Mouse (Mus musculus): ENCODE data around the gene Iah1.
A peak's percentile ranks its signal among the peaks of the same experiment; 100 is the strongest.

Iah1 gene

DNA sequence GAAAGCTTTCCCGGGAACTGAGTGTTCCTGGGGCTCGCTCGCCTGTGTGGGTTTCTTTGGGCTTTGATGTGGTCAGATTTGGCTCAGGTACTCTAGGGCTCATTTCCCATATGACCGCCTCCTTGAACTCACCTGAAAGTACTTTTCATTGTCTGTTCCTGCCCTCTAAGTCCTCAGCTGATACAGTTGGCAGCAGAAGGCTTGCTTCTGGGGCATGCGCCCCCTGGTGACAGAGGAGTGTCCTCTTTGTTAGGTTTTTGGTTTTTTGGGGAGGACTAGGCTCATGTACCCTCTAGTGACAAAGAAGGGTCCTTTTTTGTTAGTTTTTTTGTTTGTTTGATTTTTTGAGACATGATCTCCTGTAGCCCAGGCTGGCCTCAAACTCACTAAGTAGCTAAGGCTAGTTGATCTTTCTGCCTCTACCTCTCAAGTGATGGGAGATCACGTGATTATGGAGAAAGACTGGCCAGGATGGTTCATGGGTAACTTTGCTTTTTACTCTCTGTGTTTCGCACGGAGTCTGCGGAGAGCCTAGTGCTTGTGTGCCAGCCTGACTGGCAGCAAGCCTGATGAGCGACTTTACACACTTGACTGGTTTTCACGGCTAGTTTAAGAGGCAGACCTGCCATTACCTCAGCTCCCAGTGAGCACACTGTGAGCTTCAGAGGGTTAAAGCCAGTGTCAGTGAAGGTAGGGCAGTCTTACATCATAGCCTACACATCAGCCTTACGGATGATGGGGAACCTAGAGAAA is 2.1 kb downstream of the Iah1 start:
- peak; percentile 26 to 57 for DNase-seq (ENCODE audit: low spot score in 2 of 2)

DNA sequence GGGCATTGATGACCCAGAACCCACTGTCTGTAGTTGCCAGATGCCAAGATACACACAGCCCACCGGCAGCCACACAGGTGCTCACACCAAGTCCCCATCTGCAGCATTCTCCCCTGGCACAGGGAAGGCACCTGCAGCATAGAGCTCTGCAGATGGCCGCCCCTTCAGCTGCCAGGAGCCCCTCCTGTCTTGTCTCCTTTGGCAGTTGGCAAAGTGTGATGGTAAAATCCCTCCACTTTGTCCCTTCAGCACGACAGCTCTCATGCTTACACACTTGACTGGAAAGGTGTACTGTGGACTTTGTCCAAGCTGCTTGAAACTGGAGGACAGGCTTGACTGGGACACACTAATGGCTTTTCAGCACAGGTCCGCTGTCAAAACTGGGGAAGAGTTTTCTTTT is 4.1 kb downstream of the Iah1 start:
- no peak for DNase-seq (ENCODE audit: low spot score in 2 of 2)

DNA sequence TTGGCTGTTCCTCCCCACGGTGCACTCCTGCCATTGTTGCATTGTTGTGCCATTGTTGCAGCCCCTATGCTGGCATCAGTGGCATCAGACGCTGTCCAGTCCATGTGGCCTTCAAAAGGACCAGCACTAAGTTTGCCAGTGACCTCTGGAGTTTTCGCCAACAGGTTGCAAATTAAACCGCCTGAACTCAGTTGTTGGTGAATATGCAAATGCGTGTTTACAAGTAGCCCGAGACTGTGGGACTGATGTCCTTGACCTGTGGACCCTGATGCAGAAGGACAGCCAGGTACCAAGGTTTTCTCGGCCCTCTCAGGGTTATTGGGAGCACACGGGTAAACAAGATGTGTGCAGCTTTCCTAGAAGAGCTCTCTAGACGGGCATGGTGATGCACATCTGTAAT is 5.0 kb downstream of the Iah1 start:
- DNase-seq (ENCODE audit: low spot score in 2 of 2) = no peak

DNA sequence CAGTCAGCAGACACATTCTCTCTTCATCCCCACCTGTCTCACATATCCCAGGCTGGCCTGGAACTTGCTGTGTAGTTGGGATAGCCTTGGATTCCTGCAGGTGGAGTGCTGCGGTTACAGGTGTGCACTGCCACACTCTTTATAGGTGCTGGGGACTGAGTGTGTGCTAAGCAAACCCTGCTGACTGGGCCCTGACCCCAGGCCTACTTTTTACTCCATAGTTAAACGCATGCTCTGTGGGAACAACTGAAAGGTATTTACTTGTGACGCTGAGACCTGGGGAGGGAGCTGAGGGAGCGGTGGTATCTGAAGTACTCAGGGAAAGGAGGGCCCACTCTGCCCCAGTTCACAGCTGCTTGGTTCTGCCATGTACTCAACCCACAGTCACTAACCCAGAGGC is 6.1 kb downstream of the Iah1 start:
- no peak for DNase-seq (ENCODE audit: low spot score in 2 of 2)

DNA sequence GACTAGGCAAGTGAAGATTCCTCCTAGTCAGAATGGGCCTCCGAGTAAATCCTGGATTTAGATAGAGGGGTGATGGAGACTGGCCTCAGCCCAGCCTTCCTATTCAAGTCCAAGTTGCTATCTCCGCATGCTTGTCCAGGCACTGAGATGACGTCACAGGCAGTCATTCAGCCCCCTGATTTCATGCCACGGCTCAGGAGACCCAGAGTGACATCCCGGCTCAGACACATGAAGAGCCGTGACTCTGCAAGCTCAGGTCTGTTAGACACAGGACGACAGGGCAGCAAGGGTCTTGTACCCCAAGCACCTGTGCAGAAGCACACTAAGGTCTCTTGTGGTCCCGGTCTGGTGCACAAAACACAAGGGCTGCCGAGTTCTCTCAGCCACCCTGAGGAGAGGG is 6.7 kb downstream of the Iah1 start:
- DNase-seq (ENCODE audit: low spot score in 2 of 2) = no peak

DNA sequence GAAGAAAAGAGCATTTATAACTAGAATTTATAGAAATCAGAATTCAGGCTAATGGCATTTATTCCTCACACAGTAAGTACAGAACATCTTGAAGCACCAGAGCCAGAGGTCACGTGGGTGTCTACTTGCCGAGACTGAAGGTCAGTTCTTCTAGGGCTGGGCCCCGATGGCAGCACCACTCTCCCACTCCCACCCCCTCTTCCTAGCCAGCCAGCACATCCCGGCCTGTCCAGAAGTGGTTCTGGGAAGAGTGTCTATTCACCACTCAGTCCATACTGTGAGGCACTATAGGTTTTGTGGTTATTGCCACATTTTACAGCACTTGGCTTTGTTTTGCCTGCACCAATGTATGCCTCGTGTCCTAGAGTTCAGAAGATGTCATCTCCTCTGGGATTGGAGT is 7.9 kb downstream of the Iah1 start:
- DNase-seq (ENCODE audit: low spot score in 2 of 2) = no peak

DNA sequence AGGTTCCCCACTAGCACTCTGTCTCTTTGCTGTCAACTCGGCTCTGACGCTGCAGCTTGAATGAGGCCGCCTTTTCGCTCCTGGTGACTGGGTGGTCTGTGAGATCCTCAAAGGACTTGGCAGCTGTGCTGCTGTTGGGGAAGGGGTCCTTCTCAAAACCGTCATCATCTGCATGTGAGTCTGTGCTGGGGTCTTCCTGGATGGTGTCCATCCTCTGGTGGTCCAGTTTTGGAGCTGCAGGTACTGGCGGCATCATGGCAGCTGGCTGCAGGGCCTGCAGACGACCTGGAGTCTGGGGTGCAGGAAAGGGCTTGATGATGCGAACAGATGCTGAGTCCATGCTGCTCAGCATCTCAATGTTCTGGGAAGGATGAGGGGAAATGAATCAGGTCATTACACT is 9.1 kb downstream of the Iah1 start:
- no peak for DNase-seq (ENCODE audit: low spot score in 2 of 2)

DNA sequence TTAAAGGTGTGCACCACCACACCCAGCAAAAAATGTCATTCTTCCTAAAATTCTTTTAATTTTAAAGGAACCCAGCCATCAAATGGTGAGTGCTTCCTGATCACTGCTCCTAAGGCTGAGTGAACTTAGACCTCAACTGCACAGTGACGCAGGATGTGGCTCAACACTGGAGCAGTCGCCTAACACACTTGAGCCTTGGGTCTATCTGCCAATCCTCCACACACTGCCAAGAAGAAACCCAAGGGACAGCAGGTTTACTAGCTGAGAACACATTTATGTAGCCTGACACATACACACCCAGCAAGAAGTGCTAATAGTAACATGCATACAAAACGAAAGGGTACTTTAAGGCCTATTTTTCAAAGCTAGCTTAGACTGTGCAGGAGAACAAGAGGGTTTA is 10.1 kb downstream of the Iah1 start:
- no peak for DNase-seq (ENCODE audit: low spot score in 2 of 2)

DNA sequence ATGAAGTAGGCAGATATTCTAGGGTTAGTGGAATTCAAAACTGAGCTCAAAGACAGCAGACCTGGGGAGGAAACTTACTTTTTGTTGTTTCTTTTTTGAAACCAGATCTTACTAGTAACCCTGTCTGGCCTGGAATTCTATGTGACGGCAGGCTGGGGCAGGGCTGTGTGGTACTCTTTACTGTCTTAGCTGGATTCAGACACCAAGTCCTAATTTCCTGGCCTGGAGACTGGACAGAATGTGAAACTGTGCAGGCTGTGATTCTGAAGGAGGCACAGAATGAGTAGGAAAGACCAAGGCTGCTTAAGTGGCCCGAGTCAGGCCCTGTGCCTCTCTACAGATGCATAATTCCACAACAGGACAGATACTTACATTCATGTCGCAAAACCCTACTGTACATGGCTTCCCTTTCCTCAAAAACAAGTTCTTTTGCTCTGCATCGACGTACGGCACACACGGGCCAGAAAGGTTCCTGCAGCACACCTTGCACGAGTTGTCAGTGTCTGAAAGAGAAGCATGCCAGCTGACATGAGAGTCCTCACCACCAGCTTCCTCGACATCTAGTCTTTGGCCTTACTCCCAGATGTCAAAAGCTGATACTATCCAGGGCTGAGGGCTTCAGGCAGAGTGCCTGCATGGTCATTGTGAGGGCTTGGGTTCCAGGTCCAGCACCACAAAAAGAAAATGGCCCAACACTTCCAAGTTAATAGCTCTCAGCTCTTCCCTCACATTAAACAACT is 13.6 kb downstream of the Iah1 start:
- no peak for DNase-seq (ENCODE audit: low spot score in 2 of 2)

DNA sequence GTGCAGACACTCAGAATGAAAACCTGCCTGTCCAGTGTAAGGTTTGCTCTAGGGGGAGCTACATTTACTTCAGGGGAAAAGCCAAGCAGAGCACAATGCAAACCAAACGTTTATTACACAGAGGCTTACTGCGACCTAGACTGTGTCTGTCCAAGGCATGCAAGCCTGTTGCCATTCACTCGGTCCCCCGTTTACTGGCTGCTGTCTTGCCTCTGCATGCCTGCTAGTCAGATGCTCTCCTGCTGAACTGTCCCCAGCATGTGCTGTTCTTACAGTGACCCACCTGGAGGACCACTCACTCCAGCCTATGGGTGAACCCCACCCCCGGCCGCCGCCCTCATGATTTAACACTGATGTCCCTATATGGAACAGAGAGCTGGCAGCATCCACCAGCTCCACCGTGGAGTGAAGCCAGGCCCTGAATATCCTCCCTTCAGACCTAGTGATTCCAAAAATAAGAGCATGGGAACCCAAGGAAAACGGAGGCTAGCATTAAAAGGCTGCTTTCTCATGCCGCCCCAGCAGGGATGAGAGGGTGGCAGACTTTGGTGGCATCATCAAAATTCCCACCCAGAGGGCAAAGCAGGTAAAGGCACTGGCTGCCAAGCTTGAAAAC is 14.9 kb downstream of the Iah1 start:
- peak in 1 of 2 experiments; percentile 40 for DNase-seq (ENCODE audit: low spot score in 2 of 2)

DNA sequence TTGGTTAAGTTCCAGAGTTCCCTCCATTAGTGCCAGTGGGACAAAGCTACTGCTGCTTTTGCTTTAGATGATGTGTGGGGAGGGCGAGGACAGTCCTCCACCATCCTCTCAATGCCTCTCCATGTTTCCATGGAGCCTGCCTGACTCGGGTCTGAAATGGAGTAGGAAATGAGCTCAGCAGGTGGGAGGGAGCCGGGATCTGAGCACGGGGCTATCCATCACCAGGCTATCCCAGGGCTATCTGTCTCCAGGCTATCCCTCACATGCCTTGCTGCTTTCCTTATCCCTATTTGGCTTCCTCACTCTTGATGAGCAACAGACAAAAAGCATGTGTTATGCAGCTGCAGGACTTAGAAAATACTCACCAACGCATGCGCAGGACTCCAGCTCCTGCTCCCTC is 15.5 kb downstream of the Iah1 start:
- no peak for DNase-seq (ENCODE audit: low spot score in 2 of 2)

DNA sequence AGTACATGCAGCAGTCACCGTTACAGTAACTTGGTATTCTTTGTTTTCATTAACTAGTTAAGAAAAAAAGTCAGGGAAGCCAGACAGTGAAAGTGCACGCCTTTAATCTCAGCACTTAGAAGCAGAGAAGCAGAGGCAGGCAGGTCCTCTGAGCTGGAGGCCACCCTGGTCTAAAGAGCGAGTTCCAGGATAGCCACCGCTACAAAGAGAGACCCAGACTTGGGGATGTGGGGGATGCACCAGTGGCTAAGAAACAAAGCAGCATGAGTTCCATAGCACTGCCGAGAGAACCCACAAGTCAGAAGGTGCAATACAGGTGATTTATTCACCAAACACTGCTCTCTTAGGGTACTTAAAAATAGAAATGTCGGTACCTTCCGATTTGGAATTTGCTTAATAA is 16.8 kb downstream of the Iah1 start:
- no peak for DNase-seq (ENCODE audit: low spot score in 2 of 2)

DNA sequence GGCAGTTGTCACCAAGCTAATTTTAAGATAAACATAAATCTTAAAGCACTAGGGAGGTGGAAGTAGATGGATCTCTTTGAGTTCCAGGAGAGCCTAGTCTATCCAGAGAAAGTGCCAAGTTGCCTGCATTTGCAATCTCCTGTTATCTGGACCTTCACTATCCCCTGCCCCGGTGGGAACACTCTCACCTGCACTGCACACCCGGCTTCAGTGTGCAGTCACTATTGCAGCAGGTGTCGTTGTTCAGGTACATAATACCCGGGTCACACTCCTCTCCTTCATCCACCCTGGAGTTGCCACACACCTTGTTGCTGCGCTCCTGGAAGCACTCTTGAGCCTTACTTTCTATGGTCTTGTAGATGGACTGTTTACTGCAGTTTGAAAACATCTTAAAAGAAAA is 17.6 kb downstream of the Iah1 start:
- DNase-seq (ENCODE audit: low spot score in 2 of 2) = no peak

DNA sequence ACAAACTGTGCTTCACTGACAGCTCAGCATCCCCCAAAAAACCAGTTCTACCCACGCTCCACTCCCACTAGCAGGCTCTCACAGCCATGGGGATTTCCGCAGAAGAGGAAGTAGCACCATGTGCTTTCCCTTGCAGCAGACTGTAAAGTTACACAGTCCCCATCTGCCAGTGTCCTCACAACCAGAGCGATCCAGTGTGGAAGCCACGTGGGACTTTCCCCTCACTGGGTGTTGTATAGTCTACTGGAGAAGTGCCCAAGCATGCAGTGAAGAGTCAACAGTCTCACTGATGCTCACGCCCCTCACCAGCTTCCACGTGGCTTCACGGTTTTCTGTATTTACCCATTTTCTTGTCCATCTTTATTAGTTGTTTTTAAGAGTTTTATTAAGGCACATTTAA is 19.7 kb downstream of the Iah1 start:
- peak; percentile 35 to 49 for DNase-seq (ENCODE audit: low spot score in 2 of 2)

DNA sequence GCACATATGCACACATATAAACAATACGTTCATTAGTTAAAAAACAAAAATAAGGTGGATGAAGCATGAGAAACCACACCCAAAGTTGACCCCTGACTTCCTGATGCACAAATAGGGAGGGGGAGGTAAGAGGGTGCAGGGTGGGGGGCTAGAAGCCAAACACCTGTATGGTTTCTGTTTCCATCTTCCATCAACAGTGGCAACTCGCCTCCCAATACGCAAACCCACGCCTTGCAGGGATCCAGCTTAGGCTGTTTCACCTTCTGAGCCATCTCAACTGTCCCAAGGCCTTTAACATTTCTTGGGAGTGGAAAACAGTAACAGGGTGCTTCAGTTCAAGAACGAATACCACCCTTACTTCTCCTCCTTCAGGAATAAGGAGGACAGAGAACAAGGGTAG is 21.0 kb downstream of the Iah1 start:
- DNase-seq (ENCODE audit: low spot score in 2 of 2) = no peak

DNA sequence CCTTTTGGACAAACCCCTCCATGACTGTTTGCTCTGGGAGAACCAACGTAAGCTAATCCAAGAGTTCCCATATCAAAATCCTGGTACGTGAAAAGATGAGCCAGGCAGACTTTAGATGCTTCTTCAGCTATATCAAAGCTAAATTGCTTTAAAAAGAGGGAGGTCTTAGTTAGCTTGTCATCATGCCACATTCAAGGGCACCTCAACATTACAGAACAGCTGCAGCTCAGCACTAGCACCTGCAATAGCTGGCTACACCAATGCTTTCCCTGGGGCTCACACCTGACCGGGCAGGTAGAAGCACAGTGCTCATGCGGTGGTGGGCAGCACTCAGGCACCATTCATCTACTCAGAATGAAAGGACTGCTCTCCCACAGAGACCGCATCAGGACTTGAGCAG is 24.5 kb downstream of the Iah1 start:
- DNase-seq (ENCODE audit: low spot score in 2 of 2) = no peak

DNA sequence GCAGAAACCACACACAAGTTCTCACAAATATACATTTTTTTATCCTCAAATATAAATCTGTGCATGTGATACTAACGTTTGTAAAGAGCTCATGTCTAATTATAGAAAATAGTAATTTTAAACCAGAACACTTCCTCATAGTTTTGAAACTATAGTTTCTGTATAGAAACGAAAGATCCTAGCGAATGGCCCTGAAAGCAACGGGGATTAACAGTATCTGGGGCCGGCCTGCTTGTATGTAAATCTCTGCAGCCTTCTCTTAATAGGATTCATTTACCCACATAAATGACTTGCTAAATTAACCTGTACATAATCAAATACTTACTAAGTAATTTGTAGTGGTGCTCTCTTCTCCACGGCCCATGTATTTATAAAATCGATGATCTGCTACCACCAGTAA is 30.8 kb downstream of the Iah1 start:
- no peak for DNase-seq (ENCODE audit: low spot score in 2 of 2)

DNA sequence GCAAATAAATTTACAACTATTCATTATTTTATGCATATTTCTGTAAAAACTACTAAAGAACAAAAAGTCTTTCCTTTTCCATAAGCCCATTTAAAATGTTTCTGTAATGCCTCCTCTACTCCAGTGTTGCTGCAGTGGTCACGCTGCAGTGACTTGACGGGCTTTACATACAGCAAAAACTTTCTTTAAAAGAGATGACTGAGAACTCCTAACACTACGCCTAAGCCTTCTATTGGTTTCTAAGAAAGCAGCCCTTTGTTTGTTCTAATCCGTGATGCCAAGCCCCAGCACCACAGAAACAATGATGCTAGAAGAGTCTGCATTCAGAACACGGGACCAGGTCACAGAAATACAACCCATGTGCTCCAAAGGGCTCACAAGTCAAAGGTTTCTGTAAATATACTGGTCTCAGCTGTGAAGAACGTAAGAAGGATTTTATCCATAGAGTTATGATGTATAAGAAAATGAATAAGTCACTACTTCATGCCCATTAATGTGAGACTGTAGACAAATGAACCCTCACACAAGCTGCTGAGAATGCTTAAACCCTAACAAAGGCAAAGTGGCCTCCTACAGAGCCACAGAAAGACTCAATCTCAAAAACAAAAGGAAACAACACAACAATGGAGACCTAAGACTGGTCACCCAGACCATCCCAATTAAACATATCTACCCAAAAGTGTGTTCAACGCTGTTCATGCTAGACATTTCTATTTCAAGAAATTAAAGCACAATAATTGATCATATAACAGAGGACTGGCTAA is 34.1 kb downstream of the Iah1 start:
- no peak for DNase-seq (ENCODE audit: low spot score in 2 of 2)

DNA sequence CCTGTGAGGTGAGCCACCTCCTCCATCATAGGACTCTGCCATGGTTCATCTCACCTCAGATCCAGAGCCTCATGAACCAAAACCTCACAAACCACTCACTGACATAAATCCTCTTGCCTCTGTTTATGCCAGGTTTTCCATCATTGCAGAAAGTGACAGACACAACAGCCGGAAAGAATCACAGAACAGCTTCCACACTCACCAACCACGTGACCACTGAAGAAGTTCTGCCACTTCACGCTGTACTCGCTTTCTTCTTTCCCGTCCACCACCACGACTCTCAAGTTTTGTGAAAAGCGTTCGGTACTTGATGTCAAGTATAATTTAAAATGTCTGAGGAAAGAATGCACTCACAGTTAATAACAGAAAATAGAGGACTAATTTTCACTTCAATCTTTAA is 37.5 kb downstream of the Iah1 start:
- no peak for DNase-seq (ENCODE audit: low spot score in 2 of 2)

DNA sequence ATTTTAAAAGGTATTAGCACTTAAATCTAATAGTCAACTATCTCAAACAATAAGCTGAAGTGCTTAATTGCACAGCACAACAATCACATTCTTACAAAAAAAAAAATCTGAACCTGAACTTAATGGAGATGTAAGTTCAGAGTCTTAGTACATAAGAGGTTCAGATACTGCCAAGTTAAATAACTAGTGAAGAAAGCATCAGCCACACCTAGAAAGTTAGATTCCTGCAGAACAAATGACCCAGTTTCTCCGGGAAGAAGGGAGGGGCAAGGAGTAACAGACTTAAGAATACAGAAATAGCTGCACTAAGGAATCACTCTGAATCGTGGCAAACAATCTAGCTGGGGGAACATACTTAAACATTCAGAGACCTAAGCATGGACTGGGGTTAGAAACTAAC is 46.5 kb downstream of the Iah1 start:
- no peak for DNase-seq (ENCODE audit: low spot score in 2 of 2)

DNA sequence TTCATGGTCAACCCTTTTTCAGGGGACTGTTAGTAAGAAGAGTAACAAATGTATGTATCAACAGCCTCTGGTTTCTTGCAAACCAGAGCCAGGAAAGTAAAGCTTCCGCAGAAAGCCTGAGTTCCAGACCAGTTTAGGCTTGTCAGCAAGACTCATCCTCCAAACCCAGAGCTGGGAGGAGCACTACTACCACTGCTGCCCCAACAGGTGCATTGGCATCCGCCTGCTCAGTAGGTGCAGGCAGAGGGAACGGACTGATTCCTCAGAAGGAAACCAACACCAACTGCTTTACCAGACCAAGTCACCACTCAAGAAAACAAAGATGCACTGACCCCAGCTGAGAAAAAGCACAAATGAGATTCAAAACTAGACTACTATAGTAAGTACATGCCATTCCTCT is 47.0 kb downstream of the Iah1 start:
- no peak for DNase-seq (ENCODE audit: low spot score in 2 of 2)
